Mouse (Mus musculus) embryo, embryonic 9.5 days (tissue): ENCODE results near the gene Dxo.

Experiments
- DNase-seq: peaks from one replicate; pipeline ENCODE4 v3.0.0-alpha.2; 2017; ENCODE audit errors: extremely low spot score

Dxo gene

GRCm38 (mm10) chr17:34836155-34836855, 514 bp upstream of the Dxo start:
- no peak for DNase-seq

- no peak for DNase-seq
Observed at GRCm38 (mm10) chr17:34837464-34838324, 875 bp downstream of the Dxo start.

DNA sequence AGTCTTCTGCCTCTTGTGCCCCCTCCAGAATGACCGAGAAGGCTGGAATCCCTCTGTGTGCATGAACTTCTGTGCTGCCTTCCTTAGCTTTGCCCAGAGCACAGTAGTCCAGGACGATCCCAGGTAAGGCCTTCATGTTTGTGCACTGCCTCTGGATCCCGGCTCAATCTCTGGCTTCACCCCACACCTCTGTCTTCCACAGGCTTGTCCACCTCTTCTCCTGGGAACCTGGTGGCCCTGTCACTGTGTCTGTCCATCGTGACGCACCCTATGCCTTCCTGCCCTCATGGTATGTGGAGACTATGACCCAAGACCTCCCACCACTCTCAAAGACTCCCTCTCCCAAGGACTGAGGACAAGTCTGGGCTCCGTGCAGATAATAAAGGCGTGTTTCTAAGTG, 2.0 kb downstream of the Dxo start:
- no peak for DNase-seq

GRCm38 (mm10) chr17:34840736-34841307, 4.0 kb downstream of the Dxo start:
- DNase-seq, result no peak

DNA sequence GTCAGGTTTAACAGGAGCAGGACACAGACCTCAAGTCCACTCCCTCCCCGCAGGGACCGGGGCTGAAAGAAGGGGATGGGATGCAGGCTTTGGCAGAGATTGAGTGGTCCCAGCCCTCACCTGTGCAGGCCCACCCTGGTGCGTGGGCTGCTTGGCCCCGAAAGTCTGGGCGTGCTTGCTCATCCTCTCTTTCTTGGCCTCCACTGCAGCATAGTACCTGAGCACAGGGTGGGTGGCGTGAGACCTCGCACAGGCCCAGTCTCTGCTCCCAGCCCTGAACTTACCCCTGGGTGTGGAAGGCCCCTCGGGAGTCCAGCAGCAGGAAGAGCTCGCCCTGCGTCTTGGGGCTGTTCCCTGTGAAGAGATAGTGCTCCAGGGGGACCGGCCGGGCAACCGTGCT, 8.1 kb downstream of the Dxo start:
- DNase-seq, result no peak

DNA sequence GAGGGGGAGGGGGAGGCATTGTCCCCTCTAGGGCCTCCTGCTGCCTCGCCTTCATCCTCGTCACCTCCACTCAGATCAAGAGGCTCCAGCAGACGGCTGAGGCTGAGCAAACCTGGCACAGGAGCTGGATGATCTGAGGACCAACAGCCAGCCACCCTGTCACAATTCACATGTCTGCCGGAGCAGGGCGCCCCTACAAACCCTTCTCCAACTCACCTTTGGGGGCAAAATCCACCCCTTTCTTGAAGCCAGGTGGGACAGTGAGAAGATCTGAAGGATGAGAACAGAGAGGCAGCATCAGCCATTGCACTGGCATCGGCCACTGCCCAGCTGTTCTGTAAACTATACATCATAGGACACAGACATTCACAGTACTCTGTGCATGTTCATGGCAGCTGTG, 10.4 kb downstream of the Dxo start:
- DNase-seq, result no peak

GRCm38 (mm10) chr17:34847615-34848014, 10.8 kb downstream of the Dxo start:
- DNase-seq, result no peak

- DNase-seq, result peak; percentile 98
Observed at GRCm38 (mm10) chr17:34849722-34850516, 13.1 kb downstream of the Dxo start, which contains the start of the genes Skiv2l and Nelfe. TSS of gene Skiv2l (minus strand) at chr17:34850210. TSS of gene Nelfe (plus strand) at chr17:34850391.

DNA sequence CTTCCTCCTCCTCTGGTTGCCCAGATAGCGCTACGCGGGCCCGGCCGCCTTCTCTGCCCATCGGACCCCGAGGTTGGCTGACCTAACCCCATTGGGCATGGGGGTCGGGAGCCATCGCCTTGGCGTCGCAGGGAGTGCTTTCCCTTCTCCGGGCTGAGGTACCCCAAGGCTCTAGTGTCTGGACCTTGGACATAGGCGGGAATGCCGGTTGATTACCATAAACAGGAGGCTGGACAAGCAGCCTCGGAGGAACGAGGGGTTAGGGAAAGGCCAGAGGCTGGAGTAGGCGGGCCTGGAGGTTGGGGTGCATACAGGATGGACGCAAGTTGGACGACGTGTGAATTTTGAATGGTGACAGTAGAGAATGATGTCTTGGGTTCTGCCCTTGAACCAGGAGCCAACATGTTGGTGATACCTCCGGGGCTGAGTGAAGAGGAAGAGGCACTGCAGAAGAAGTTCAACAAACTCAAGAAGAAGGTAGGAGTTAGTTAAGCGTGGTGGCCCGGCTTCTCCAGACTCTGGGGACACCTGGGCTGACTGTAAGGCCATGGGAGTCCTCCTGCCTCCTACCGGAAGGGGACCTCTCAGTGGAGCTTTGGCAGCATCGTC, 13.8 kb downstream of the Dxo start:
- DNase-seq, result no peak

GRCm38 (mm10) chr17:34853511-34853910, 16.7 kb downstream of the Dxo start:
- DNase-seq, result no peak

DNA sequence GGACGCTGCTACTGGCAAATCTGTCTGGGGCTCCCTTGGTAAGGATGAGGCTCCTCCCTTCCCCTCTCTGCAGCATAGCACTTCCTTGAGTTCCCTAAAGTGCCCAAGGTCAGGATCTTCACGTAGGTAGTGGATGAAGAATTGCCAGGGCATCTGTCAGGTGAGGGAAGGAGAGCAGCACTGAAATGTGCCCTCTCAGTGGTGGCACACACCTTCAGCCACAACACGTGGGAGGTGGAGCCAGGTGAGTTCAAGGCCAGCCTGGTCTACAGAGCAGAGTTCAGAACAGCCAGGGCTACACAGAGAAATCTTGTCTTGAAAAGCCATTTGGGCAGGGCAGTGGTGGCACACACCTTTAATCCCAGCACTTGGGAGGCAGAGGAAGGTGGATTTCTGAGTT, 17.9 kb downstream of the Dxo start:
- no peak for DNase-seq

- peak; percentile 42 for DNase-seq
Observed at GRCm38 (mm10) chr17:34855825-34856224, 19.0 kb downstream of the Dxo start.

- DNase-seq, result no peak
Observed at GRCm38 (mm10) chr17:34858670-34859069, 21.9 kb downstream of the Dxo start.

DNA sequence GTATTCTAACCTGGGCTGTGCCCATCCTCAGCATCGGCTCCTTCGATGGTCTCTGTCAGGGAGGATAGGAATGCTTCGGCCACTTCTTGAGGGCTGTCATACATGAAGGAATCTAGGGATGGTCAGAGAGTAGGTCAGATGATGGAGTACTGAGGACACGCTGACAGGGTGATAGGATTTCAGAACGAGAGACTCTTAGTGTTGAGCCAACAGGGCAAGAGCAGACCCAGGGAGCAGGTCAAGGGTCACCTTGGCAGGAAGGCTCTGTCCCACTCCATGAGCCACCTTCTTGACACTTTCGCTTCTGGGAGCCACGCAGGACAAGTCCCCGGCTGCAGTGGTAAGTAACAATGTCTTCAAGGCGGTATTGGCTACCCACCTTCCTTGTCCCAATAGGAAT, 23.7 kb downstream of the Dxo start:
- no peak for DNase-seq

GRCm38 (mm10) chr17:34861704-34862415, 25.0 kb downstream of the Dxo start:
- DNase-seq, result no peak

- DNase-seq, result no peak
Observed at GRCm38 (mm10) chr17:34862416-34863081, 25.7 kb downstream of the Dxo start, which contains the start of gene Cfb. TSS of gene Cfb (minus strand) at chr17:34862518.

DNA sequence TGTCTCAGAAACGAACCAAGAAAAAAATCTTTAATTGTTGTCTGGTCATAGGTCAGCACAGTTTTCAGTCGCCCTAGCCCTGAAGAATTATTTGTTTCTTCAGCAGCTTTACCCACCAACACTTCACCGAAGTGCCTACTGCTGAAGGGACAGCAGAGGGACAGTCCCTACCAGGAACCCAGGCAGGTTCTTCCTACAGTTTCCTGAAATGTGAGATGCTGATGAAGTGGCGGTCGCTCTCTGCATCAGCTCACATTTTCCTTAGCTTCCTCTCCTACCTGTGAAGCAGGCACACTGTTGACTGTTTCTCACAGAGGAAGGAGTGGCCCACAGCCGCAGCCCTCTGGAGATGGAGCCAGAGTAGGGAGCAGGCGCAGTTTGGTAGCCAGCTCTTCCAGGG, 29.2 kb downstream of the Dxo start:
- DNase-seq, result no peak

DNA sequence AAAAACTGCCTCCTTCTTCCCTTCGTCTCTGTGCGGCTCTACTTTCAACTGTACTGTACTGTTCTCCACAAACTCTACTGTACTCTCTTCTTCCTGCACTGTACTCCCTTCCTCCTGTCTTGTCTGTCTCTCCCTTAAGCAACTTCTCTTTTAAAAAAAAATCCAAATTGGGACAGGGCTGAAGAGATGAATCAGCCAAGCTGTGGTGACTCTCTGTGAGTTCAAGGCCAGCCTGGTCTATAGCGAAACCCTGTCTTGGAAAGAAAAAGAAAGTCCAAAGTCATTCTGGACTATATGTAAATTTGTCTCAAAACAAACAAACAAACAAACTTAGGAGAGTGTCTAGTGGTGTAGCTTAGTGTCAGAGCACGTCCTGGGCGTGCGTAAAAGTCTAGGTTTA, 37.5 kb downstream of the Dxo start:
- no peak for DNase-seq

- no peak for DNase-seq
Observed at GRCm38 (mm10) chr17:34879336-34879879, 42.6 kb downstream of the Dxo start, which contains the start of gene Zbtb12. TSS of gene Zbtb12 (plus strand) at chr17:34879483.

DNA sequence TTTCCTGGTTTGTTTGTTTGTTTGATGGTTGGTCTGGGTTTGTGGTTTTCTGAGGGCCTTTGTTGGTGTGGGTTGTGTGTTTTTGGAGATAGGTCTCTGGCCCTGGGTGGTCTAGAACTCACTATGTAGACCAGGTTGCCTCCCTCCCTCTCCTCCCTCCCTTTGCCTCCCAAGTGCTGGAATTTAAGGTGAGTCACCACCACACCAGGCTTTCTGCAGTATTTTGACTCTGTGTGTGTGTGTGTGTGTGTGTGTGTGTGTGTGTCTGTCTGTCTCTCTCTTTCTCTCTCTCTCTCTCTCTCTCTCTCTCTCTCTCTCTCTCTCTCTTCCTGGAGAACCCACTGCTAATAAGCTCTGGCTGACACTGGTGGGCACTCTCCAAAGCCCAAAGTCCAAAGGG, 44.3 kb downstream of the Dxo start:
- no peak for DNase-seq
